Mouse (Mus musculus): ENCODE measurements around the gene Xylb. TPM values are rescaled to one million over a fixed set of nuclear protein-coding genes. Genes with fewer than 3 reads are reported as not detected.

Xylb gene
- polyA plus RNA-seq, 1 experiment from 2014 or later = 2.7 TPM

GRCm38 (mm10) chr9:119408898-119409664 is 51.9 kb downstream of the Xylb start:
- Histone ChIP-seq H3K36me3 (replicated peaks) (no peaks in the 10 kb centered on the region), H3K27ac (no peak overlapping the region), H3K4me1 (peaks cover 37% of the 10 kb centered on the region), H3K9me3 (no peaks in the 10 kb centered on the region), H3K9ac (no peak overlapping the region), H3K4me2 (no peak overlapping the region), H3K27me3 (replicated peaks) (no peaks in the 10 kb centered on the region), H3K4me3 (no peak overlapping the region)
- WGBS = 82% methylated on average over 11 of the region's 11 CpGs
- ATAC-seq (replicated peaks) = no peak

- no peak for ATAC-seq (replicated peaks)
- Histone ChIP-seq H3K4me1 (peaks cover 29% of the 10 kb centered on the region), H3K4me2 (no peak overlapping the region), H3K27ac (no peak overlapping the region), H3K9me3 (no peaks in the 10 kb centered on the region), H3K27me3 (replicated peaks) (no peaks in the 10 kb centered on the region), H3K36me3 (replicated peaks) (no peaks in the 10 kb centered on the region), H3K4me3 (no peak overlapping the region), H3K9ac (no peak overlapping the region)
- WGBS = 92% methylated on average over 5 of the region's 5 CpGs
Observed at GRCm38 (mm10) chr9:119409864-119410263, 52.7 kb downstream of the Xylb start.

DNA sequence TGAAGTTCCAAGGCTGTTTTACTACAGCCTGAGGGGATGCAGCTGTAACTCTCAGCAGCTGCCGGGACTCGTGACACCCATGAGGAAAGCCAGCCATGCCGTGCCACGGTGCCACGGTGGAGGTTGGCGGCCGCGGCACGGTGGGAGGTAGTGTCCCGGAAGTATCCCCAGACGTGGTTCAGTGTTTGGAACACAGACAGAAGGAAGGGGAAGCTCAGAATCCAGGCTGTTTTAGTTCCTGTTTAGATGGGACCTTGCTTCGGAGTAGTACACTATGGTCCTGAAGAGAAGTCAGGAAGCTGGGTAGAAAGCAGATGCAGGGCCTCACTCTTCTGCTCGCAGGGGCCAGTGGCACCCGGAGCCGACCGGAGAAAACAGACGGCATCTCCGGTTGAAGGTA is 60.8 kb downstream of the Xylb start:
- H3K36me3 ChIP-seq (replicated peaks) = no peaks in the 10 kb centered on the region
- ATAC-seq (replicated peaks) = no peak
- 75% methylated on average over 18 of the region's 18 CpGs for WGBS
- H3K4me3 ChIP-seq = no peak overlapping the region
- H3K9ac ChIP-seq = no peak overlapping the region
- H3K9me3 ChIP-seq = no peaks in the 10 kb centered on the region
- H3K27ac ChIP-seq = no peak overlapping the region
- peaks cover 28% of the 10 kb centered on the region for H3K4me1 ChIP-seq
- no peaks in the 10 kb centered on the region for H3K27me3 ChIP-seq (replicated peaks)
- H3K4me2 ChIP-seq = no peak overlapping the region

DNA sequence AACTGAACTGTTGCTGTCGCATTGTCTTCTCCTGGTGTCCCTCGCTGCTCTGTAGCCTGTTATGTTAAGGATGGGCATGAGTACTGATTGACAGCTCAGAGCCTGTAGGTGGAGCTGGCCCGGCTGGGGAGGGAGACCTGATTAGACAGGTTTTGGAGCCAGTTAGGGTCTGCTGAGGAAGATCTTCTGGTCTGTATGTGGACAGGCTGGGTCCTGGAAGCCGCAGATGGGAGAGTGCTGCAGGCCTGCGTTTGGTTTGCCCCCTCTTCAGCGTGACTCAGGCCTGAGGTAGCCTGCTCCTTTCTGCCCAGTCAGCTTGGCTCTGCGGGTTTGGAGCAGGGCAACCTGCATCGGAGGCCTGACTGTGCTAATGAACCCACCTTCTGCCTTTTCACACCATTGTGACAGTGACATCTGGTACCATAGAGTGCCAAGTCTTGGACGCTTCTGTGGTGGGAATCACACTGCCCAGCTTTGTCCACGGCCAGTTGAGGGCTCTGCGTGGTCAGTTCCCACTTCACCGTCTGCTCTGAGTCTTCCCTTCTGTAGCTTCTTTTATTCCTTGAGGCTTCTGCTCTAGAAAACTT is 62.8 kb downstream of the Xylb start:
- H3K4me1 ChIP-seq = peaks cover 36% of the 10 kb centered on the region
- ATAC-seq (replicated peaks) = no peak

GRCm38 (mm10) chr9:119425217-119425975 is 68.2 kb downstream of the Xylb start:
- Histone ChIP-seq H3K36me3 (replicated peaks) (0 out of 2 replicates have a peak, but pooled peaks cover 11% of the 10 kb centered on the region), H3K4me2 (no peak overlapping the region), H3K9ac (no peak overlapping the region), H3K4me1 (peaks cover 37% of the 10 kb centered on the region), H3K9me3 (no peaks in the 10 kb centered on the region), H3K4me3 (no peak overlapping the region), H3K27ac (no peak overlapping the region), H3K27me3 (replicated peaks) (no peaks in the 10 kb centered on the region)
- ATAC-seq (replicated peaks) = no peak
- WGBS = 64% methylated on average over 7 of the region's 7 CpGs

More for the DNA sequence above, 62.8 kb downstream of the Xylb start:
- Histone ChIP-seq H3K36me3 (replicated peaks) (no peaks in the 10 kb centered on the region), H3K9ac (no peak overlapping the region), H3K4me2 (no peak overlapping the region), H3K9me3 (no peaks in the 10 kb centered on the region), H3K27ac (no peak overlapping the region), H3K4me3 (no peak overlapping the region), H3K27me3 (replicated peaks) (no peaks in the 10 kb centered on the region)
- WGBS = 80% methylated on average over 12 of the region's 12 CpGs

- Histone ChIP-seq H3K4me2 (no peak overlapping the region), H3K9ac (no peak overlapping the region), H3K4me3 (no peak overlapping the region), H3K9me3 (no peaks in the 10 kb centered on the region), H3K27me3 (replicated peaks) (no peaks in the 10 kb centered on the region), H3K27ac (no peak overlapping the region), H3K4me1 (peaks cover 31% of the 10 kb centered on the region), H3K36me3 (replicated peaks) (peaks cover 14% of the 10 kb centered on the region; the same call in 1 of the 2 replicates)
- ATAC-seq (replicated peaks) = no peak
- WGBS = 91% methylated on average over 13 of the region's 13 CpGs
Observed at GRCm38 (mm10) chr9:119425976-119426415, 68.8 kb downstream of the Xylb start.

DNA sequence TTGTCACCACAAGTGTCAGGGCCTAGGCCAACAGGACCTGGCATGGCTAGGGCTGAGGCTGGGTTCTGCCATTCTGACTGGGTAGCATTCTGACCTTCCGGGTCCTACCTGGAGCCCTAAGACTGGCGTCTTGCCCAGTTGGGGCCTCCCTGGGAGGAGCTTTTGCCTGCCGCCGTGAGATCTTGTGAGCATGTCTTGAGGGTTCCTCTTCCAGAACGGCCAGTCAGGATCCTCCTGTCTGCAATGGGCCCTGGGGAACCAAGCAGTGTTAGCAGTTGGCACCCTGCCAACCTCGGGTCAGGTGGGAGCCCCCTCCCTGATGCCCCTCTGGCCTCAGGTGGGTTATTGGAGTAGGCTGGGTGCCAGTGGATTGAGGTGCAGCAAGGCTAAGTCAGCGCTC is 69.3 kb downstream of the Xylb start:
- H3K9me3 ChIP-seq = no peaks in the 10 kb centered on the region
- H3K27me3 ChIP-seq (replicated peaks) = no peaks in the 10 kb centered on the region
- no peak overlapping the region for H3K27ac ChIP-seq
- no peak overlapping the region for H3K4me2 ChIP-seq
- H3K4me1 ChIP-seq = peaks cover 29% of the 10 kb centered on the region
- no peak overlapping the region for H3K9ac ChIP-seq
- 79% methylated on average over 7 of the region's 7 CpGs for WGBS
- ATAC-seq (replicated peaks) = no peak
- no peak overlapping the region for H3K4me3 ChIP-seq
- peaks cover 14% of the 10 kb centered on the region; the same call in 1 of the 2 replicates for H3K36me3 ChIP-seq (replicated peaks)

DNA sequence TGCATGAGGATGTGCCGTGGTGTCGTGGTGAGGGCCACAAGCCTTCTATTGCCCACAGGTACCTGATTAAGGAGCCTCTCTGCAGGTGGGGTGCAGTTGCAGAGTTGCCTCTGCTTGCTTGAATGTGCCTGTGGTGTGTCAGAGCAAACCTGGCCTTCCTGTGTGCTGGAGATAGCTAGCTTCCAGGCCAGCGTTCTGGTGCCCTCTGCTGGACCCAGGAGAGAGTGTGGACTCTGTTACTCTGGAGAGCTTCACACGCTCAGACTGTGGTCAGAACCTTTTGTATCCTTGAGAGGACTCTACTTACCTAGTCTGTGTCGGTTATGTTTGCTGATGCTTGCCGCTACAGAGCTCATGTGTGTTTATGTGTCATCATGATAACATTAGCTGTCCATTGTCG is 73.1 kb downstream of the Xylb start:
- Histone ChIP-seq H3K27me3 (replicated peaks) (no peaks in the 10 kb centered on the region), H3K9ac (no peak overlapping the region), H3K4me2 (no peak overlapping the region), H3K4me3 (no peak overlapping the region), H3K9me3 (no peaks in the 10 kb centered on the region), H3K27ac (no peak overlapping the region), H3K36me3 (replicated peaks) (peaks cover 32% of the 10 kb centered on the region), H3K4me1 (peaks cover 13% of the 10 kb centered on the region)
- peak; percentile 69 for ATAC-seq (replicated peaks)
- WGBS = 59% methylated on average over 7 of the region's 7 CpGs

- Histone ChIP-seq H3K36me3 (replicated peaks) (peaks cover 28% of the 10 kb centered on the region), H3K4me3 (no peak overlapping the region), H3K27me3 (replicated peaks) (no peaks in the 10 kb centered on the region), H3K4me1 (no peaks in the 10 kb centered on the region), H3K9ac (no peak overlapping the region), H3K4me2 (no peak overlapping the region), H3K27ac (no peak overlapping the region), H3K9me3 (no peaks in the 10 kb centered on the region)
- ATAC-seq (replicated peaks) = no peak
- WGBS = 87% methylated on average over 2 of the region's 2 CpGs
Observed at GRCm38 (mm10) chr9:119435855-119436254, 78.7 kb downstream of the Xylb start.

GRCm38 (mm10) chr9:119438065-119438464 is 80.9 kb downstream of the Xylb start:
- ATAC-seq (replicated peaks) = no peak
- H3K36me3 ChIP-seq (replicated peaks) = peaks cover 21% of the 10 kb centered on the region
- H3K9me3 ChIP-seq = no peaks in the 10 kb centered on the region
- WGBS = 95% methylated on average over 12 of the region's 12 CpGs
- no peaks in the 10 kb centered on the region for H3K27me3 ChIP-seq (replicated peaks)
- H3K27ac ChIP-seq = no peak overlapping the region
- no peak overlapping the region for H3K4me3 ChIP-seq
- no peak overlapping the region for H3K4me2 ChIP-seq
- H3K9ac ChIP-seq = no peak overlapping the region
- H3K4me1 ChIP-seq = no peaks in the 10 kb centered on the region

GRCm38 (mm10) chr9:119438498-119439000 is 81.4 kb downstream of the Xylb start:
- WGBS = 93% methylated on average over 9 of the region's 9 CpGs
- no peak for ATAC-seq (replicated peaks)

More at GRCm38 (mm10) chr9:119438498-119439000, 81.4 kb downstream of the Xylb start:
- Histone ChIP-seq H3K4me2 (no peak overlapping the region), H3K4me3 (no peak overlapping the region), H3K27me3 (replicated peaks) (no peaks in the 10 kb centered on the region), H3K9me3 (no peaks in the 10 kb centered on the region), H3K9ac (no peak overlapping the region), H3K4me1 (no peaks in the 10 kb centered on the region), H3K27ac (no peak overlapping the region), H3K36me3 (replicated peaks) (peaks cover 18% of the 10 kb centered on the region)

All from midbrain, embryonic 15.5 days (tissue).